7 mouse cellular contexts compared by ENCODE assay signal in the genomic region with DNA sequence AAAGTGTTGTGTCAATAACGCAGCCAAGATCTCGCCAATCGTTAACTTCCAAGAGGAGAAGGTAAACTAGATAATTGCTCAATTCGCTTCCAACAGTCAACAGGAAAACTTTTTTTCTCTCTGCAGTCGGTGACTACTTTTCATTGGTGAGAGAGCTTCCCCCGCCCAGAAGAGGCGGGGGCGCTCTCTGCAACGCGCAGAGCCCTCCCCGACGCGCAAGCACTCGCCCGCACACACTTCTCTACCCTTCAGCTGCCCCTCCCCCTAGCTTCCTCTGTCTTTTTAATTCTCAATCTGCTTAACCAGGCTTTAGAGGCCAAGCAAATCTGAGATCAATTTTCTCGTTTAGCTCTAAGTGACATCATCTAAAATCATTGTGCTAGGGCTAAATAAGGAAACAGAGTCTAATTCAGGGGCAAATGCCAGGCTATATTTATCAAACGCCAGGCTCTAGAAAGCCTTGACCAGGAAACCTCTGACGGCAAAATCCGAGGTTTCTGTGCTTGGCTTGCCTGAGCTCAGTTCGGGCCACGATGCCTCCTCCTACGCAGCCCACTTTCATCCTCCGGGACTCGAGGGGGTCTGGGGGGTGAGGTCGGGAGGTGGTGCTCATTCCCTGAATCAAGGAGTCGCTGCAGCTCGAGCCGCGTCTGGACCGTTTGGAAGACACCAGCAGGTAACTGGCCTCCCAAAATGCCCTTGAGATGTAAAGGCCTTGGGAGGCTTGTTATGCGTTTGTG. TPM values are rescaled to one million over a fixed set of nuclear protein-coding genes. Genes with fewer than 3 reads are reported as not detected.
A peak's percentile ranks its signal among the peaks of the same experiment; 100 is the strongest.
DNase-seq lines count a peak whose midpoint lies in the region; ATAC-seq and TF ChIP-seq lines count a peak whose summit lies in the region.

A gene (minus strand): TSS at position 50 of the 740 bp plus-strand sequence.

- H3K4me3 ChIP-seq in E14TG2a.4 (replicated peaks; ENCODE audit: low read length) (peak within 1 kb of the TSS; percentile 72), ES-Bruce4 (ENCODE audit: low read depth, low read length) (peak within 1 kb of the TSS; percentile 50)
- H3K4me3 ChIP-seq in forebrain, embryonic 16.5 days (replicated peaks; ENCODE audit: low read length), result peak within 1 kb of the TSS; percentile 47
- H3K4me3 ChIP-seq in liver, embryonic 15.5 days (replicated peaks), result no peak within 1 kb of the TSS
- no peak within 1 kb of the TSS for H3K4me3 ChIP-seq in left cerebral cortex, adult 2 months

- ATAC-seq in forebrain, embryonic 16.5 days, result no peak
- ATAC-seq in liver, embryonic 15.5 days (ENCODE audit: insufficient read depth), result no peak

- DNase-seq in cerebellum, postnatal 25 days, result no peak
- DNase-seq in left cerebral cortex, adult 2 months (ENCODE audit: extremely low spot score in 1 of 2, low spot score in 2 of 2), result no peak
- no peak for DNase-seq in left cerebral cortex, postnatal 25 days (ENCODE audit: low spot score in 2 of 2)

- 0 out of 2 replicates have a peak within 1 kb of the TSS, but pooled peaks have one; percentile 31 for H3K9ac ChIP-seq in ES-Bruce4 (ENCODE audit: low read depth, poor library complexity, severe bottlenecking)
- no peak within 1 kb of the TSS for H3K9ac ChIP-seq in forebrain, embryonic 16.5 days (replicated peaks; ENCODE audit: low read depth, low read length)
- H3K9ac ChIP-seq in liver, embryonic 15.5 days, result no peak within 1 kb of the TSS

- H3K4me1 ChIP-seq in E14TG2a.4 (replicated peaks; ENCODE audit: low read depth, low read length) (peaks cover 51% of the 10 kb centered on the region), ES-Bruce4 (ENCODE audit: control insufficient read depth, insufficient read depth, low read length) (no peaks in the 10 kb centered on the region)
- peaks cover 21% of the 10 kb centered on the region for H3K4me1 ChIP-seq in forebrain, embryonic 16.5 days (replicated peaks; ENCODE audit: control insufficient read depth, insufficient read depth, low read length)
- H3K4me1 ChIP-seq in liver, embryonic 15.5 days (replicated peaks), result no peaks in the 10 kb centered on the region; the same call in 1 of the 2 replicates

- TF ChIP-seq CTCF in E14TG2a.4 (conservative IDR thresholded peaks at IDR 0.05; ENCODE audit: low read length) (no peak), ES-Bruce4 (IDR thresholded peaks at IDR 0.05; ENCODE audit: low read depth, low read length) (no peak)
- TF ChIP-seq CTCF in left cerebral cortex, adult 2 months (IDR thresholded peaks at IDR 0.05), result no peak

- WGBS in forebrain, embryonic 16.5 days, result under 1% methylated on average over 31 of the region's 31 CpGs
- WGBS in liver, embryonic 15.5 days (ENCODE audit: insufficient replicate concordance), result 2% methylated on average over 31 of the region's 31 CpGs

- TF ChIP-seq POLR2A in ES-Bruce4 (IDR thresholded peaks at IDR 0.05; ENCODE audit: insufficient read depth, low read length), result no peak

- no peak for TF ChIP-seq EP300 in ES-Bruce4 (IDR thresholded peaks at IDR 0.05; ENCODE audit: insufficient read depth, low read depth, low read length)

- intact Hi-C loops in left cerebral cortex, adult 2 months (cut with DNase I), result loop anchor here (10.0 kb wide), 1 partner anchor 1044 kb away; no protein-coding TSS in a partner anchor
- intact Hi-C loops in left cerebral cortex, postnatal 25 days (cut with DNase I), result no loop called here

- no peaks in the 10 kb centered on the region for H3K36me3 ChIP-seq in E14TG2a.4 (ENCODE audit: insufficient read depth, low read length)
- no peaks in the 10 kb centered on the region for H3K36me3 ChIP-seq in ES-Bruce4 (ENCODE audit: control insufficient read depth, insufficient read depth, low read length, poor library complexity, severe bottlenecking)
- no peaks in the 10 kb centered on the region for H3K36me3 ChIP-seq in forebrain, embryonic 16.5 days (ENCODE audit: control insufficient read depth, insufficient read depth)
- H3K36me3 ChIP-seq in liver, embryonic 15.5 days (replicated peaks), result no peaks in the 10 kb centered on the region

- H3K27me3 ChIP-seq in E14TG2a.4 (ENCODE audit: insufficient read depth, low read length), result peaks cover 89% of the 10 kb centered on the region
- H3K27me3 ChIP-seq in ES-Bruce4 (ENCODE audit: control insufficient read depth, insufficient read depth, low read length, poor library complexity, severe bottlenecking), result peaks cover 27% of the 10 kb centered on the region
- peaks cover 57% of the 10 kb centered on the region for H3K27me3 ChIP-seq in forebrain, embryonic 16.5 days (replicated peaks; ENCODE audit: control insufficient read depth, insufficient read depth, low read length)
- H3K27me3 ChIP-seq in liver, embryonic 15.5 days, result peaks cover 94% of the 10 kb centered on the region

- H3K27ac ChIP-seq in ES-Bruce4 (ENCODE audit: insufficient read depth, low read length), result no peak within 1 kb of the TSS
- no peak within 1 kb of the TSS for H3K27ac ChIP-seq in forebrain, embryonic 16.5 days (ENCODE audit: low read length)
- H3K27ac ChIP-seq in liver, embryonic 15.5 days (replicated peaks), result no peak within 1 kb of the TSS
- H3K27ac ChIP-seq in left cerebral cortex, adult 2 months, result no peak within 1 kb of the TSS

- H3K9me3 ChIP-seq in E14TG2a.4 (ENCODE audit: low read length) (no peaks in the 10 kb centered on the region), ES-Bruce4 (replicated peaks; ENCODE audit: control insufficient read depth, insufficient read depth, low read length, poor library complexity, severe bottlenecking) (no peaks in the 10 kb centered on the region)
- no peaks in the 10 kb centered on the region for H3K9me3 ChIP-seq in forebrain, embryonic 16.5 days (ENCODE audit: control insufficient read depth, low read length)
- H3K9me3 ChIP-seq in liver, embryonic 15.5 days (replicated peaks), result no peaks in the 10 kb centered on the region

- peak within 1 kb of the TSS; percentile 66 for H3K4me2 ChIP-seq in forebrain, embryonic 16.5 days (ENCODE audit: low read length)
- peak within 1 kb of the TSS; percentile 32 for H3K4me2 ChIP-seq in liver, embryonic 15.5 days

RNA-seq across cellular contexts. Expression of the gene that starts here (rescaled TPM):
- not detected in 2 replicates for polyA plus RNA-seq in ES-Bruce4 (2011; ENCODE audit: insufficient read depth, insufficient read length, low read depth, missing spikeins)
- 4.1 and 15.2 TPM in 2 replicates for polyA plus RNA-seq in forebrain, embryonic 16.5 days (2015; fragmentation: Nextera tagmentation; extraction: Ambion mirVana)
- 0.06 TPM in 1 of 2 replicates, not detected in the other for polyA plus RNA-seq in liver, embryonic 15.5 days (2015; fragmentation: Nextera tagmentation; extraction: Ambion mirVana)
- total RNA-seq in left cerebral cortex, adult 2 months (2021), result under 1 TPM; 0.19 to 0.23 TPM
- total RNA-seq in left cerebral cortex, postnatal 25 days (2021), result under 1 TPM; 0.30 to 0.44 TPM

Comparison
In these comparisons a context has a peak if more than half of its experiments do, and no peak if none do; other contexts are left out.
1. H3K4me3 ChIP-seq: peak in E14TG2a.4 (single experiment), ES-Bruce4 (single experiment) and forebrain, embryonic 16.5 days (single experiment); none in liver, embryonic 15.5 days (single experiment) and left cerebral cortex, adult 2 months (single experiment).